Mouse (Mus musculus) embryo, embryonic 11 days (tissue): Measurements from ENCODE around the gene Hist1h1t.
"Not testable (repeated sequence)": the region's sequence is repeated elsewhere in the genome, so short reads cannot be mapped to it uniquely, and the experiment has no call there.

Source experiments
- DNase-seq: peaks from one replicate; pipeline ENCODE4 v3.0.0-alpha.2; 2015

The Hist1h1t gene

DNA sequence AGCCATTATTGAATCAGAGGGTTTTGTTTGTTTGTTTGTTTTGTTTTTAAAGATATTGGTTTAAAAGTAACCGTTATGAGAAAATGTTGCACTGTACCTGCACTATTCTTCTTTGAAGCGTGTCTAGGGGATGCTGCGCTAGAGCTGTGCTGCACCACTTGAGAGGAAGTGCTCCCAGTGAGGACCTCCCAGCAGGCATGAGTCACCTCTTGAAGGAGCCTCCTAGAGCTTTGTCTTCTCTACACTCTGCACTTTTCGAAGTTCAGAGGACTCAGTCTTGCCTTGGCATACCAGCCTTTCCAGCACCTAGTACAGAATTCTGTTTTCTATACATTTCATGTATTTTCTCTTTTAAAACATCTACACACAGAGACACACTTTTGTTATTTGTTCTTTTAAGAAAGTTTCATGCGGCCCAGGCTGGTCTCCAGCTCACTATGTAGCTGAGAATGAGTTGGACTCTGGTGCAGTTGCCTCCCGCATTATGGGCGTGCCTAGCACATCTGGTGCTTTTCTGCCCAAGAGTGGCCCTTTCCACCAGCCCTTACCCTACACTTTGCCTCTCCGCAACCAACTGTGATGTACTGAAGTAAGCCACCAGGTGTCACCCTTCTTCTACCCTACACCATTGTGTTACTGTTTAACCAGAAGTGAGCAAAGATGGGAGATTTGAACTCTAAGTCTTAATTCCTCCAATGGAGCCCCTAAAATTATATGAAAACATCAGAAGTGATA lies 5.3 kb downstream of the Hist1h1t start:
- DNase-seq = peak; percentile 84

DNA sequence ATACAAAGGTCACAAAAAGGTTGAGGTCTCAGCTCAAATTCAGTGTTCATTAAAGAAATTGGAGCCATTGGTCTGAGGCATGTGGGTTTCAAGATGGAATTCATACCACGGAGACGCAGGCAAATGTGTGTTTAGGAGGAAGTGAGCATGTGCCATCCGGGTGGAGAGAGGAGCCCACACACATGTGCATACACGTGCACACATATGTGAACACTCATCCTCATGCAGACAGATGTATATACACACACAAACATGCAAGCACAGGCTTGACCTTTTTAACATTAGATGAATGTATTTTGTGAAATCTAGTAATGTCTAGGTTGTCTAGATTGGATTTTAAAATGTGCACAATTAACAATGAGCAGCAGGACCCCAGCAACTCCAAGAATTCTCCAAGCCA lies 6.6 kb downstream of the Hist1h1t start:
- DNase-seq = no peak

DNA sequence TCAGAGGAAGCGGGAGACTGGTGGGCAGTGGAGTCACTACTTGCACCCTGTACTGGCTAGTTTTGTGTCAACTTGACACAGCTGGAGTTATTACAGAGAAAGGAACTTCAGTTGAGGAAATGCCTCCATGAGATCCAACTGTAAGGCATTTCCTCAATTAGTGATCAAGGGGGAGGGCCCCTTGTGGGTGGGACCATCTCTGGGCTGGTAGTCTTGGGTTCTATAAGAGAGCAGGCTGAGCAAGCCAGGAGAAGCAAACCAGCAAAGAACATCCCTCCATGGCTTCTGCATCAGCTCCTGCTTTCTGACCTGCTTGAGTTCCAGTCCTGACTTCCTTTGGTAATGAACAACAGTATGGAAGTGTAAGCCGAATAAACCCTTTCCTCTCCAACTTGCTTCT lies 7.2 kb downstream of the Hist1h1t start:
- DNase-seq = not testable (repeated sequence)

DNA sequence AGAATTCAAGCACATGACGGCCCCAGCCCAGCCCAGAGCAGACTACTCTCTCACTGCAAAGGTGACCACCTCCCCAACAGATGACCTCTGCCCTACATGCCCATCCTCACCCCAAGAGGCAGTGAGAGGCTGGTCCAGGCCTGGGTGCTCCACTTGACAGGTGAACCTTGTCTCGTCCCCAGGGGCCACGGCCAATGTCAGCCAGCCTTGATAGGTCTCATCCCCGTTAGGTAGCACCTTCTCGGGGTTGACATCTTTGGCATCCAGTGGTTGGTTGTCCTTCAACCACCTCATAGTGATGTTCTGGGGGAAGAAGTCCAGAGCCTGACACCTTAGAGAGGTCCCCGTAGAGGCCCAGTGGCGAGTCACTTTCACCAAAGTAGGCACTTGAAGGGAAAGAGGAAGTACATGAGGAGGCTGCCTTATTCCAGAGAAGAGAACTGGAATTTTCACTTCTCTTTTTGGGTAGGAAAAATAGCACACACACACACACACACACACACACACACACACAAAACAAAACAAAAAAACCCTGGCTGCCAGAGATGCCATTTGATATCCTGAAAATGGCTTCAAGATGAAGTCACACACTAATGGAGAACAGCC lies 10.2 kb downstream of the Hist1h1t start:
- DNase-seq = no peak

DNA sequence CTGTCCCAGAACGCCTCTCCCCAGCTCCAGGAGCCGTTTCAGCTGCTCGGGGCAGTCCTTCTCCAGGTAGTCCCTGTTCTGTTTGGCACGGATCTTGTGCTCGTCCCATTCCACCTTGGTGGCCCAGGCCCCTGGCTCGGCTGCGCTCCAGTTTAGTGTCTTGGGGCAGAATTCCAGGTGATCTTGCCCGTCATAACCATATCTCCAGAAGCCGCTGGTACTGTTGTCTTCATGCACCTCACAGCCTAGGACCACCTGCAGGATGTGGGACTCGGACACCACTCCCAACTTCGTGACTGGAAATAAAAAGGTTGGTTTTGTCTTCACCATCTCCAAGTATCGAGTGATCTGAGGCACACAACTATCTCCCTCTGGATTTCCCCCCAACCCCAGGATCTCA lies 11.2 kb downstream of the Hist1h1t start:
- no peak for DNase-seq

DNA sequence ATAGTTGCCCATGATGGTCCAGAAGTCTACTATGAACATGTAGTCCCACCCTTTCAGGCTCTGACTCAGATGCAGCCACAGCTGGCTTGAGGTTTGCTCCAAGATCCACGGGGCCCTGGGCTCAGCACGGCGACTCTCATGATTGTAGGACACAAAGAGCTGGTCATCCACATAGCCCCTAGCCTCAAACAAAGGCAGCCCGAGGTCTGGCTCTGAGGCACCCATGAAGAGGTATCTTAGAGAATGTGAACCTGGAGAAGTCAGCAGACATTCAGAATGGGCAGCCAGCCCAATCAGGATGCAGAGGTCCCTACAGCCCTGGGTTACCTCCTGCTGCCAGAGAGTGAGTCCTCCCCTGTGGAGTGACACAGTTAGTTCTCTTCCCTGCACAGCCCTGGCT lies 12.4 kb downstream of the Hist1h1t start:
- no peak for DNase-seq

DNA sequence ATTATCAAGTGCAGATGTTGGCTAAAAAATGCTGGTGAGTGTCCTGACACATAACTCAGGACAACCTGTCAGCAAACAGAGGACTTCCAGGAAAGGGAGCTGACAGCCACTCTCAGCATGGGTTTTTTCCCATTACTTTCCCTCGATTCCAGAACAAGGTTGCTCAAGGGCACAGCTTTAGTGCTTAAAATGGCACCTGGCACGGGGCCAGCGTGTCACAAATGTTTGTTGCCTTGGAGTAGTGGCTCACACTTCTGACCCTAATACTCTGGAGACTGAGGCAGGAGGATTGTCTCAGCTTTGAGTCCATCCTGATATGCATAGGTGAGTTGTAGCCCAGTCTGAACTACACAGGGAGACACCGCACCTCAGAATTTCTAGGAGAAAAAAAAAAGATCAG lies 13.0 kb downstream of the Hist1h1t start:
- no peak for DNase-seq

DNA sequence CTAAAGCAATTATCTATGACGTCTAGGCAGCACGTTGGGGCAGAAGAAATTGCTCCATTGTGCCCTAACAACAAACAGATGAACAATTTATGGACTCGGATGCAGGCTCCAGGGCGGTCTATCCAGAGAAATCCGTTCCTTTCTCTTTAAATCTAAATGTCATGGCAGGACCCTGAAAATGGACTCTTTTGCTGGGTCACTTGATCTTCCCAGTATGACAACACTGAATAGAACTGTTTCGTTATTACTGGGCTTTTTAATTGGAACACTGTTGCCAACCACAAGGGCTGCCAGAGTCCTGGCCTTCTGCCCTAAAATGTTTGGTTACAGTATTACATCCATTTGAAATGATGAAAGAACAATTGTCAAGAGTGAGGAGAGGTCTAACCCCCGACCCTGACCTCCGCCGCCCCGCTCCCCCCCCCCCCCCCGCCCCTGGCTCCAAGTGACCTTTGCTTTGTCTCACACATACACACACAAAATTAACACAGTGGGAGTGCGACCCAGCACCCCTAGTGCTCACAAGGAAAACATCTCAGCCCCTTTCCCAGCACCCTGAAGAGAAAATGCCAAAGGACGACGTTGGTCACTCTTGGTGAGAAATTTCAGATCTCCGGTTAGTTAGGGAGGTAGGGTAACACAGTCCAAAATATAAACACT lies 14.2 kb downstream of the Hist1h1t start:
- DNase-seq = peak; percentile 37

DNA sequence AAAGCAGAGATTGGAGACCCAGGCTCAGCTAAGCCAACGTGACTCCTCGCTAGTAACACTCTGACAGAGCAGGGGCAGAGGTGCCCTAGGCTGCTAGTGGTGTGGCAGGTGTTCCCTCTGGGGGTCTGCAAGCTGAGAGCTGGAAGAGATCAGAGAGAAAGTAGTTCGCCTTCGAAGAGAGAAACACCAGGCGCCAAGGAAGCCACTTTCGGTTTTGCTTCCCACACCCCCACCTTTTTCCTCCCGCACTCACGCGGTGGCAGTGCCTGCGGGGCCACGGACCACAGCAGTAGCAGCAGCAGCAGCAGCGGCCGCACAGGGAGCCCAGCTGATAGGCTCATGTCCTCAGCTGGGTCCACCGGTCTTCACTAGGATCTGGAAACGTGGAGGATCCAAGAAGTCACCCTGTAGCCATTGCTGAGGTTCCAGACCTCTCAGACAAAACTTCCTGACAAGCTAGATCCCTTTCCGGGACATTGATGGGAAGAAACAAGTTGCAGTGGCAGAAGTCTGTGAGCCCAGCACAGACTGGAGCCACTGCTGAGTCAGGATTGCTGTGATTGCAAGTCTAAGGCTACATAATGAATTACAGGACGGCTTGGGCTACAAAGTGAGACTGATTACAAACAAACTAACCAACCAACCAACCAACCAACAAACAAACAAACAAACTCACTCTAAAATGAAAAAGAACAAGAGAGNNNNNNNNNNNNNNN lies 14.9 kb downstream of the Hist1h1t start, which contains the start of gene Hfe:
Hfe (minus strand) TSS at position 481 of the 716 bp plus-strand sequence.
- DNase-seq = peak; percentile 67

DNA sequence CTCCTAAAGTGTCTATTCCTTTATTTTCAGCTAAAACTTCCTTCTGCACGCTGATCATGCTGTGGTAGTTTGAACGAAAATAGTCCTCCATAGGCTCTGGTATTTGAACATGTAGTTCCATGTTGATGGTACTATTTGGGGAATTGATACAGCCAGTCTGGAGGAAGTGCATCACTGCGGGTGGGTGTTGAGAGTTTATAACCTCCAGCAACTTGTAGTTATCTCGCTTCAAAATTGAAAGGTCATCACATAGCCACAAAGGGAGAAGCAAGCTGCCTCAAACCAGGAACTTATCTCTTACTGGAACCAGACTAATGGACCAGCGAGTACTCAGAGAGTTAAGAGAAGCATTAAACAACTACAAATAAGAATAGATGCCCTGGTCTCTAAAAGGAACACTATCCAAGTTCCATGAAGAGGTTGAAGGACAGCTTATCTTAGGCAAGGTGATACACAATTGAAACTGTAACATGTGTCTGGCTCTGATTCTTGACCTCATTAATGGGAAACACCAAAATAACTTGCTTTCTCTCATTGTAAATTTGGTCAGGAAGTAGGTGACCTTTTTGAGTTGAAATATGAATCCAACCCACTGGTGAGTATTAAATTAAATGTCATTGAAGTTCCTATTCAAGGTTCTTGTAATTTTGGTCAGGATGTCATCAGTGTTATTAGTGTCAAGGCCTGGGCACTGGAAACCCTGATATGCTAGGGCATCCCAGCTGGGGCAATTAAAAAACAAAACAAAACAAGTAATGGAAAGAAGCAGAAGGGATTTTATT lies 20.8 kb downstream of the Hist1h1t start:
- no peak for DNase-seq

DNA sequence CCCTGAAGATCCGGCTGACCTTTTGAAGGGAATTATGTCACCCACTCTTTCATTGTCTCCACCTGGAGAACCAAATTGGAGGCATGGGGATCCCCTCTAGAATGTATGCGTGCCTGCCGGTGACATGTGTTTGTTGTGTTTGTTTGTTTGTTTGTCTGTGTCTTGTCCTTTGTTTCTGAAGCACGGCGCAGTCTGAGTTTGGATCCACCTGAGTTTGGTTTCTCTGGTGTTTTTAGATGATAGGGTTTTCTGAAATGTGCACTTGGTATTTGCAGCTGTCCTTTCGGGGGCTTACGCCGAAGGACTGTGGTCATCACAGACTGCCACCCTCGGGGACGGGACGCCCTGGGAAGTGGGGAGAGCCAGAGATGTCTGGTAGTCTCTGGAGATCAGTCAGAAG lies 21.6 kb downstream of the Hist1h1t start:
- DNase-seq = no peak

DNA sequence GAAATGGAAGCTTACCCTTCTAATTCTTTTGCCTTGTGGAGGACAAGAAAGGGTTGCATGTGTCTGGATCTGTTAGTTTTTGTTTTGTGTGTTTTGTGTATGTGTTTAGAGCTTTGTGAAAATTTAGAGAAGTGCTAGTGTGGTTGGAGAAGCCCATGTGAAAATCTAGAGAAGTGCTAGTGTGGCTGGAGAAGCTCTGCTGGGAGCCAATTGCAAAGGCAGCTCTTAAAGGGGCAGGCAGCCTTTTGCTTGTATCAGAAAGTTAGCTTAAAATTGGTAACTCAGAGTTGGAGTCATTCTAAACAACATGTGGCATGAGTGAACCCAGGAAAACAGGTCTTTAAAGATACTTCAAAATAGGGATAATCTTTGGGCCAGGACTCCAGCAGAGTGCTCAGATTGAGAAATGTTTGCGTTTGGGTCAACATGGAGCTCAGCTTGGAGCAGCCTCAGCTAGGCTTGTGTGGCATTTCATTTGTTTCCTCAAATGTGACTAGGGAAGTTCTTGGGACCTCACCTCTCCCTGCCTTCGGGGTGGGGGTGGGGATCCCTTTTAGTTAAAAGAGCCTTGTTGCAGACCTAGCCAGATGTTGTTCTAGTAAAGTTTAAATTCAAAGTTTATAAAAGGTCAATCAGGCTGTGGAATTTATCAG lies 22.1 kb downstream of the Hist1h1t start:
- not testable (repeated sequence) for DNase-seq

DNA sequence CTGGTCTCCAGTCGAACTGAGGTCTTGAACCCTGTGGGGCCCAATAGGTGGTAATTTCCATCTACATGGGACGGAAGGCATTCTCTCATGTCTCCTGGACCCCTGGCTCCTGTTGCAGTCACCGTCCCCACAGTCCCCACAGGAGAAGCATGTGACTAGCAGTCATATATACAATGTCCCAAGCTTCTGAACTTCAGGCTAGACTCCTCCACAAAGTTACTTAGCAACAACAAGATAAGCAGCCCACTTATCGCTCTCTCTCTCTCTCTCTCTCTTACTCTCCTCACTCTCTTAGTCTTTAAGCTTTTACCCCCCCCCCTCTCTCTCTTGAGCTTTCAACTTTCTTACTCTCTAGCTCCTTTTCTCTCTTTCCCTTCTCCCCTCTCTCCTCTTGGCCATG lies 28.6 kb downstream of the Hist1h1t start:
- DNase-seq = no peak

DNA sequence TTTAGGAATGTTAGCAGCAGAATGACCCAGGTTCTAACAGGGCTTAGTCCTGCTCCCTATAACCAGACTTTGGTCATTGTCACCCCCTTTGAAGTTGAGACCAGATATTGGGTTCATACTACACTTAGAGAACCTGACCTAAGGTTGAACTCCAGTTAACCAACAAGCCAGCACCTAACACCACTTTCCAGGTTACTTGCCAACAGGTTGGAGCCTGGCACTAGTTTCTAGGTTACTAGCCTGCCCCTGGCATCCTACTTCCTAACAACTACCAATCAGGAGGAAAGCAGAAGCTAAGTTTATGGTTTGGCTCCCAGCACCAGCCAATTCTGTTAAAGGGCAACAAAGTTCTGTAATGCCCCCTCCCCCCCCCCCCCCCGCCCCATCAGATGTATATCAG lies 29.6 kb downstream of the Hist1h1t start:
- DNase-seq = no peak

DNA sequence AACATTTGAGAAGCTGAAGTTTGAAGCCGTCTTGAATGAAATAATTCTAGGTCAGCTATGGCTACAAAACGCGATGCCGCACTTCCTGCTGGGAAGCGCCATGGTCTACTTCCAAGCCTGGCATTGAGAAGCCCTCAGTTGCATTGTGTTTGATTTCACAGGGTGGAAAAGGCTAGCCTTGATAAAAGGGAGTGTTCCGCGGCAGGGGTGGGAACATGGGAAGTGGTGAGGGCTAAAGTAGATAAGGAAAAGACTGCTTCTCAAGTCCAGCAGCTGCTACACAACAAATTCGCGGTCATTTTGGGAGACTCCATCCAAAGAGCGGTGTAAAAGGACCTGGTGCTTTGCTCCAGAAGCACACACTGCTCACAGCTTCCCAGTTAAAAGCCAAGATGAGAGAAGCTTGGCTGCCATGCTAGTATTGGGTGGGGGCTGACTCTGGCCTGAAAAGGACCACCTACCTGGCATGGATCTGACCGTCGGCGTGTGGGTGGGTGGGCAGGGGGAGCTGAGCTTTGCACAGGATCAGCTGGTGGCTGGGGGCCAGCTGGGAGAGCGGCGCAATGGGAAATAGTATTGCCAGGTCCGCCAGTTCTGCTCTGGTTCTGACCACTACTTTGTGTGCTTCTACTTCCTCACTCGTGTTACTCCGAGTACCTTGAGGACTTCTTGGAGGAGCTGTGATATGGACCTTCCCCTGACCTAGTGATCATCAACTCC lies 33.0 kb downstream of the Hist1h1t start:
- no peak for DNase-seq

DNA sequence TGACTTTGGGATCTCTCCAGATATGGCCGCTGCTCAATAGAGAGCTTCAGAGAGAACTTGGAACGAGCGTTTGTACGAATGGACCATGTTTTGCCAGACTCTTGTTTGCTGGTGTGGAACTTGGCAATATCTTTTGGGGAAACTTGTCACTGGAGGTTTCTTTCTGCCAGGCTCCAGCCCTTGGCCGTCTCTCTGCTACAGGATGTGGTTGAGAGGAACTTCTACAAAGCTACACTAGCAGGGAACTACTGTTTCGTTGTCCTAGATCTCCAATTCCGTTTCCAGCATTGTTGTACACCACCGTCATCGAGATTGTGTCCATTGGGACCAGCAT lies 33.5 kb downstream of the Hist1h1t start:
- DNase-seq = no peak

DNA sequence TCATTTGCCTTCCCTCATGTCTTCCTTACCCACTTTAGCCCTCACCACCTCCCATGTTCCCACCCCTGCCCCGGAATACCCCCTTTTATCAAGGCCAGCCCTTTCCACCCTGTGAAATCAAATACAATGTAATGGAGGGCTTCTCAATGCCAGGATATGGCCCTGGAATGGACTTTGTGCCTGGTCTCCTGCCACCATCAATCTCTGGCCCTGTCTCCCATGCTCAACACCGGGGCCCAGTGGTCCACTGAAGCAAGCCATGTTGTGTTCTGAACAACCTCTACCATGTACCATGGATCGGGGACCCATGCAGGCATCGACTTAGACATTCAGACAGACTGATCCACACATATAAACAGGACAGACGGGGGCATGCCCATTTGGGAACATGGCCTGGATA lies 34.1 kb downstream of the Hist1h1t start:
- no peak for DNase-seq

DNA sequence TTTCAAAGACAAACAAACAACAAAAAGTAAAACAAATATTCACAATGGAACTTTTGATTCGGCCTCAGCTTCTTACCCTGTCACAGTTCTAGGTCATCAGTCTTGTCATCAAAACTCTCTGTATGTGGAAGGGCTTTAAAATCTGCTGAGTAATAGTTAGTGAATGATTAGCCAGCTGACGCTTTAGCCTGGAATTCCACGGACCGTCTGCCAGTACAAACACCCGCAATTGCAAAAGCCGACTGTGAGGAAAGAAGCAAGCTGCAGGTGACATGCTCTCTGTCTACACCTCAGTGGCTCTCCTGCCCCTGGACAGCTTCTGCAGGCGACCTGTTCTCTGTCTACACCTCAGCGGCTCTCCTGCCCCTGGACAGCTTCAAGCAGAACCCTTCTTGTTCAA lies 34.9 kb downstream of the Hist1h1t start:
- DNase-seq = no peak

DNA sequence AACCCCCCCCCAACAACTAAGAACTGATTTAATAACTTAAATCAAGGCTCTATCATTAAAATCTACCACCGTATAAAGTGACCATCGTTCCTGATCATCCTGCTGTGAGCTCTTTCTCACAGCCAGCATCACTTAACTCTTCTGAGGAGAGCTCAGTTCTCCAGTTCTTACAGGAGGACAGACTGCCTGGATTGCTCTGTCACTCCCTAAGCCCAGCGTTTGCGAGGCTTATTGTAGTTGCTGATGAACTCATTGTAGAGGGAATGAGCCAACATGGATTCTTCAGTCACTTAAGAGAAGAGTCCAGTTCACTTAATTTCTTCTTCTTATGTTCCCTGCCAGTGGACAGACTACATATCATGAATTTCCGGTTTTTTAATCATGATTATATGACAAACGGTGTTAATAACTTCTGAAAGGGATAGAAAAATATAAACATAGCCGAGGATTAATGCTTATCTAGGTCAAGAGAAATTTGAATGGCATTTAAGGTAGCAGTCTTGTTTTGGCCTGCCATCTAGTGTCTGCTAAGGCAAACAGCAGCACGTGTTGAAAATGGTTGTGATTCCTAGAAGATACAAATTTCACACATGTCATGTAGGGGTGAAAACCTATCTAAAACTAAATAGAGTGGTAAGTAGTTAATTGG lies 36.7 kb downstream of the Hist1h1t start:
- peak; percentile 70 for DNase-seq

DNA sequence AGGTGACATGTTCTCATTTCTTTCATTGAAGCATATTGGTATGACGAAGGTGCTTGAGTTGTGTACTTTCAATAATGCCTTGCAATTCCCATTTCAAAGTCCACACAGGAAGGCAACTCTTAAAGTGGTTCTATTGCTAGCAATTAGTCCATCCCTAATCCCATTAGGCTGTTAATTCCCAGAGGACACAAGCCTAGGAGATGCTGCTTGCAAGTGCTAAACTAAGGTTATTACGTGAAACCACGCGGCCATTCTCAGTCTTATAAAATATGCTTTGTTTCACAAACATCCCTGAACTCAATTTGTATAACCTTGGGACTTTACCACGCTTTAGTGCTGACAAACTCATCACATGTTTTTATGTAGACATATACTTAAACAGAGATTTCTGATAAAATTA lies 41.5 kb downstream of the Hist1h1t start:
- DNase-seq = no peak

DNA sequence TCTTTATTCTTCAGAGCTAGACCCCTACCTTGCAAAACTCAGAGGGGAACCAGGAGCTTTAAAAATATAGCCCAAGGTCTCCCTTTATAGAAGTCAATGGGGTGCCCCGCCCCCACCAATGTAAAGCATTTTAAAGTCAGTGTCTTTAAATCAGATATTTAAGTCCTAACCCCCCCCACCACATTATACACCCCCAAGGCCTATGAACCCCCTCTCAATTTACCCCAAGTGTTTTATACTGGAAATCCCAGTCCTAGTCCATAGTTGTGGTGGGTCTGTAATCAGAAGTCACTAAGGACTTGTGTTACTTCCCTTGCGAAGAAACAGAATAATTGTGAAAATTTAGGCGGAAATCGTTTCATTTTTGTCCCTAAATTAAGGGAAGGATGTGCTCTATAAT lies 42.4 kb downstream of the Hist1h1t start:
- peak; percentile 49 for DNase-seq
